Mouse (Mus musculus) hematopoietic stem cell, adult 5-6 weeks (primary cell): ENCODE data around the gene Fancf. TPM values are rescaled to one million over a fixed set of nuclear protein-coding genes. Genes with fewer than 3 reads are reported as not detected.
A peak's percentile ranks its signal among the peaks of the same experiment; 100 is the strongest.

ENCODE experiments used
- ATAC-seq, 2 experiments: fragments of 125-278 bp in 1 of 2; replicated peaks in 1 of 2; 2 replicates each; pipeline ENCODE4 v1.8.0; 2016 to 2017; ENCODE audit warnings: inconsistent platforms in 2 of 2, mild to moderate bottlenecking in 2 of 2, moderate number of reproducible peaks in 2 of 2, low read depth in 1 of 2, moderate TSS enrichment in 1 of 2; ENCODE audit not compliant: low FRiP score in 2 of 2, poor library complexity in 2 of 2, severe bottlenecking in 2 of 2, insufficient read depth in 1 of 2, low TSS enrichment in 1 of 2
- total RNA-seq: library from RNA; stranded (forward); fragments of 172-1452, 232-1000 nt; gene quantifications from 2 replicates; pipeline ENCODE4 v1.2.3, GENCODE M21; 2017

Fancf gene
- 6.6 and 8.2 TPM in 2 replicates for total RNA-seq

DNA sequence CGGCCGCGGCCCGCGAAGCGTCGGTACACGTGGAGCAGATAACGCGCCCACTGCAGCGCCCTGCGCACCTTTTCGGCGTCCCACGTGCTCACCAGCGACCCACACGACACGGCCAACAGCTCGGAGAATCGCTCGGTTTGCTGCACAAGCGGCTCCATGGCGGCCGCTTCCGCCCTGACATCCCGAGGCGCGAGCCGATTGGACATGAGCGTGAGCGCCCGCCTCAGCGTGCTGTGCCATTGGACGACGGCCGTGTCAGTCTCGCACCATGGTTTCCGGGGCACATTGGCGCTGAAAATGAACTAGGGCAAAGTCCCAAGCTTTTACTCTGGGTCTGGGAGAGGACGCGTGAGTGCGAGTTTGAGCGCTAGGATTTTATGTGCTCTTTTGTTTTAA, at the start of gene Fancf:
Fancf (minus strand) TSS at position 171 of the 396 bp plus-strand sequence.
- ATAC-seq: peak; percentile 98 to 99

DNA sequence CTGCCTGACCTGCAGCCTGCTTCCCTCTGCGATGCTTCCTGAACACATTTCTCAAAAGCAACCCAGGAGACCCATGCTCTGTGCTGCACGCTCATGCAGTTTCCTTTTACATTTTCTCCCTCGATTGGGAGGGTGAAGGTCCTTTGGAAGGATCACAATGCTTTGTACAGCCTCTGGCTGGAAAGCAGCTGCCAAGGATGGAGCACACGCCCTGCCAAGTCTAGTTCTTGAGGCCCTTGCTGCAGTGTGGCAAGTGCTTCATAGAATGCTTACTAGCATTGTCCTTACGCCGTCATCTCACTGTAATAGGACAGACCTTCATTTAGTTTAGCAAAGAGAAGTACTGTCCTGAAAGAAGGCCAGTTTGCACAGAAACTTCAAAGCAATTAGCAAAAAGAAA, 37.0 kb upstream of the Fancf start:
- no peak for ATAC-seq

DNA sequence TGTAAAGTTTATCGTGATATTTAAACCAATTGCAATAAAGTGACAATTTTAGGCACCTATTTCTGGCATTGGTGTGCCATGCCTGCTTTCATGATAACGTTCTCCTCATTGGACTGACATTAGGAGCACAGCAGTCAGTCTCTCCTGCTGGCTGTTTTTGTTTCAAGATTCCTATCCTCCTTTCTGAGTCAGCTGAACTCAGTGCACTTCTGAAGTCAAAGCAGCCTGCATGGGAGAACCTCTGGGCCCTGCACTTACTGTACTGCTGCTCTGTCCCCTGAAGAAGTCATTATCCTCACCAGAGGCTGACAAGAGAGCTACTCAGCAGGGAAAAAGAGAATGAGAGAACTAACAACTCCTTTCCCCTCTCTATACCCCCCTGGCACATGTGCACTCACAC, 32.9 kb upstream of the Fancf start:
- no peak for ATAC-seq

DNA sequence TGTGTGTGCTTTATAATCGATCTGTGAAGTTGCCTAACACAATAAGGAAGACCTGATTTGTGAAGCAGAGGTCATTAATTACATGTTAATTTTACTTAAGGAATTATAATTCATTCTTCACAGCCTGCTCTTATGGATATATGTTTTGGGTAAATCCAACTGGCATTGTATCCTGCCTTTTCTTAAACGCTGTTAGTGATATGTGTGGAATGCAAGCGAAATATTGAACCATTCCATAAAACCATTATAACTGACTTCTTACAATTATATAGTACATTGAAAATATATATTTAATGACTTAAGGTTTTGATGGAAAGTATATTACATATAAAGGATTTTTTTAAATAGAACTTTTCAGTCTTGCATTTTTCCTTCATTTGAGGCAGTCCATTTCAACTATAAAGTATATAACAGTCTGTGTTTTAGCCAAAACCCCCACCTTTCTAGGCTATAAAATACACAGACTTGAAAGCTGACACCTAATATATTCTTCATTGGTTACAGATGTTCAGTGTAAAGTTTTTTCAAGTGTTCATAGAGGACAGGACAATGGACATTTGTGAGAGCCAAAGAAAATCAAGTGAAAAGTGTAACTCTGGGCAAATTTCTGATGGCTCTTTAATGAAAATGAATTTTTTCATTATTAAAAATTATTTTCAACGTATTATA, 32.2 kb upstream of the Fancf start:
- ATAC-seq: no peak

DNA sequence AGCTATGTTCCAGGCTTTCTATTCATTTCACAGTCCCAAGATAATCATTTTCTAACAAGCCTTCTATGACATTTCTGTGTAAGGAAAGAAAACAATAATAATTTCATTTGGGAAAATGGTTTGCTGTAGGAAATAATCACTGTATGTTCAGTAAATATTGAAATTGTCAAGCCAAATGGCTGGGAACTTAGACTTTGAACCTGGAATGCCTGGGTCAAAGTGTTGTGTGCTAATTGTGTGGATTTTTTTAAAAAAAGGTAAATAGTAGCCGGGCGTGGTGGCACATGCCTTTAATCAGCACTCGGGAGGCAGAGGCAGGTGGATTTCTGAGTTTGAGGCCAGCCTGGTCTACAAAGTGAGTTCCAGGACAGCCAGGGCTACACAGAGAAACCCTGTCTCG, 30.9 kb upstream of the Fancf start:
- ATAC-seq: no peak

DNA sequence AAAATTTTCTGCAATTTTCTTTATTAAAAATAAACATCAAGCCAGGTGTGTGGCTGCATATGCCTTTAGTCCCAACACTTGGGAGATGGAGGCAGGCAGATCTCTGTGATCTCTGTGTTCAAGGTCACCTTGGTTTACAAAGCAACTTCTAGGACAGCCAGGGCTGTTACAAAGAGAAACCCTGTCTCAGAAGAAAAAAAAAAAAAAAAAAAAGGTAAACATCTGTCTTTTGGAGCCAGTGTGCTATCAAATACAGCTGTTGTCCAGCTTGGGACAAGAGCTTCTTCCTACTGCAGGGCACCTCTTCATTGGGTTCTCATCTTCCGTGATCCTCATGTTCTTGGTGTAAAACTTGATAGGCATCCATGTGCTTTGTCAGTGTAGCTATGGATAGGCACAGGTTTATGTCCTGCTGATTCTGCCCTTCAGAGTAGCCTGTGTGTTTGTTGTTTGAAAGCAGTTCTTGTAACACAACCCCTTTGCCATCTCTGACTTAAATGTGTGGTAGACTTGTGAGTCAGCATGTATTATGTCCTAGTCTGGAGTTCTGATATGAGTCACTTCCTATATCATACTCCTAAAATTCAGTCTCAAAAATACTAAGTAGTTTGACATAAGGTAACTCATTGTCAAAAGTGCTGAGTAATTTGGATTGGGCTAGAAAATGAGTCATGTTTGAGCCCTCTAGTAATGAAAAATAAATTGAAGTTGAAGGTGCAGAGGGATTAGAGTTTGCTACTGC, 30.3 kb upstream of the Fancf start:
- no peak for ATAC-seq

DNA sequence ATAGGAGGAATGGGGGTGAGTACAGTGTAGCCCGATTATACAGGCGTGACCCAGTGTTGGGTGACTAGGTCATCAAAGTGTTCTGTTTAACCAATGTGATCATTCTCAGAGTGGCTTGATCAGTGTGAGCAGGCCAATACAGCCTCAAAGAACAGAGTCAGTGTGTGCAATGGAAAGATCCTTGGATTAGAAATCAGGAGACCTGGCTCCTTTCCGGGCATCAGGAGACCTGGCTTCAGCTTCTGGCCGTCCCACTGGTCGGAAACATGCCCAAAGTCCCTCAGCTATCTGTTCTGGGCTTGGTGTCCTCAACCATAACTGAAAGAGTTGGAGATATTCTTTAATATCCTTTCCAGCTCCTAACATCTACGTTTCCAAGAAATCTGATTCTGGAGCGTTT, 27.5 kb upstream of the Fancf start:
- no peak for ATAC-seq

DNA sequence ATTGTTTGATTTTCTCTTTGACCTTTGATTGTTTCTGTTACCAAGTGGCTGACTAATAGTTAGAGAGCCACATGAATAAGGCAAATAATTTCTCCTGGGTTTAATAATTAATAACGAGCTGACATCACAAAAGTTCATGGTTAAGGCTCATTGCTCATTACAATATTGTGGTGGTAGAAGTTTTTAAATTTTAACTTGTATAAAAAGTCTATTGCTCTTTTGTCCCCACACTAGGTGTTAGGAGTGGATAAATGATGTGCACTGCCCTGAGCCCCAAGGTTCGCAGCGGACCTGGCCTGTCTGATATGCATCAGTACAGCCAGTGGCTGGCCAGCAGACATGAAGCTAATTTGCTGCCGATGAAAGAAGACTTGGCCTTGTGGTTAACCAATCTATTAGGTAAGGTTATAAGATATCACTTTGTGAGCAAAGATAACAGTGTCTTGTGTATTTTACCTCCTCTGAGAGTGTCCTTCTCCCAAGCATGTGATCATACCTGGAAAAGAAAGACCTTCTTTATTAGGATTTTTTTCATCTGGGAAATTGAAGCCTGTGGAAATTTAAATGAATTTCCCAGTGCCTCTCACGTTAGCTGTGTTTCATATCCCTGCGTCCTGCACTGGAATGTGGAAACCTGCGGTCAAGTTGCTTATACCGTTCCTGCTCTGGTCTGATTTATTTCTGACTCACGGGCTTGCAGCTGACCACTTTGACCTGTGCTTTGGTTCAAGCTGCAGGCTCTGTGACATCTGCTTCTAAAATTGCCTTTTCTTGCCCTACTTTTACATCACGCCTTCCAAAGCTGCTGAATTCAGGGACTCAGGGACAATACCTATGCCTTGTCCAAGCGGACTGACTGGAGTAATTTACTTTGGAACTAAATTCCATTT, 25.9 kb upstream of the Fancf start:
- ATAC-seq: no peak

DNA sequence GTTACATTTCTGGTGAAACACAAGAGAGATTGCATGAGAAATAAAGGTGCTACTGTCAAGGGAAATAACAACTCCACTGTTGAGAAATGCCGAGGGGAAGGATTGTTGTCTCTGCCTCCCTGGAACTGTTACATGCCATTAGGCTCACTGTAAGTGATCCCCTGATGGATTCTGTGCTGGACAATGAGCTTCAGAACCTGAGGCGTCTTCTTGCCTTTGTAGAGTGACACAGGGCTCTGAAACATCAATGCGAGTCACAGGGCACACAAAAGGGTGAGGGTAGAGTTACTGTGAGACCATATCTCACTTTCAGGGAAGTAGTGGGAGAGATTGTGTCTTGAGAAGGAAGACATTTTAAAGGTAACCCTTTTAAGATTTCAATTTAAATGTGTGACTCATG, 23.3 kb upstream of the Fancf start:
- no peak for ATAC-seq

DNA sequence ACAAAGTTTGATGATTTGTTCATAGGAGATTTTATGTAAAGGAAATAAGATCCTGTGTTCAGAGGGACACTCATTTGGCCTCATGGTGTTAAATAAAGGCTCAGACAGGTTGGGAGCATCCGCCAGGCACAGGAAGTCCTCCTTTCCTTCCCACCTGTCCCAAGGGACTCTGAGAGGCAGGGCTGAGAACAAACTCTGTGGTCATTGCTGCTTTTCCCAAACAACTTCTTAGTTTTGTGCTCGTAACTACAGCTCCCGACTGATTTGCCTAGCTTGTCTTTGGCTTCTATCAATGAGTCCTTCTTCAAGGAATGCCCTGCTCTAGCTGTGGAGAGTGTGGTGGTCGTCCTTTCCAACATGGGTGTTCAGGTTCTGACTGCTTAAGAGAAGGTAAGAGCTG, 18.1 kb upstream of the Fancf start:
- no peak for ATAC-seq

DNA sequence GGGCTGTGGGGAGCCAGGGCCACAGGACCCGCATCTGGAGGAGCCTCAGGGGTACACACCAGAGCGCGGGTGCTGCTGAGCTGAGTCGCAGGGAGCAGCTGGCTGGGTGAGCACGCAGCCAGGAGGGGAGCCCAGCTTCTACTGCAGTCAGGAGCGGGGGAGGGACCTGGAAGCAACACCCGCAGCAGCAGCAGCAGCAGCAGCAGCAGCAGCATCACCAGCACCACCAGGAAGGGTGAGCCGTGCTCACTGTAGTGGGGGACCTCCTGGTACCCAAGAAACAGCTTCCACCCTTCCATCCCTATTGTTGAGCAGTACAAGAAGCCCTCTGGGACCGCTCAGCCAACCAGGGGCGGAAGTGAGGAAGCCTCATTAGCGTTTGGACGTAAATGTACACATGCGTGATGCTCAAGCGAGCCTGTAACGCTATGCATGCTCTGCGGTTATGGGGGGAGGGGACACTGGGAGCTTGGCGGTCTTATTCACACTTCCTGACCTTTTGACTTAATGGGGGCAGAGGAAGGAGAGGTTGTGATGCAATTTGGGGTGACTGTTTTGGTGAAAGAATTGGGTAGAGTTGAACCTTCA, 17.2 kb upstream of the Fancf start:
- ATAC-seq: peak; percentile 91 to 93

DNA sequence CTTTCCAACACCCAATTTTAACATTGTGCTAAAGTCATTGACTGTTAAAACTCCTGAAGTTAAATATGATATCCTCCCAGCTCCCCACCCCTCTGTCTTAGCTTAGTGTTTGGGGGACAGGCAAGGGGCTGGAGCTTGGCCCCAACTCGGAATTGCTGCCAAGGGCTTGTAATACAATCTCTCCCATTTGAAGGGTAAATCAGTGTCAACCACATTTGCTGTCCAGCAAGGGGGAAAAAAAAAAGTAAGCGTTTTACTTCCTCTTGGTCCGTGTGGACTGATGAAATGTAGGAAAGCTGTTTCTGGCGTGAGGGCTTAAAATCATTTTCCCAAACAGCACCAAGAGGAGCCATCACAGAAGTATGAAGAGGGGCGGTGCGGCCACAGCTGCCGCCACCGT, 16.7 kb upstream of the Fancf start:
- peak in 1 of 2 experiments; percentile 20; a peak in 1 of 4 replicates for ATAC-seq

DNA sequence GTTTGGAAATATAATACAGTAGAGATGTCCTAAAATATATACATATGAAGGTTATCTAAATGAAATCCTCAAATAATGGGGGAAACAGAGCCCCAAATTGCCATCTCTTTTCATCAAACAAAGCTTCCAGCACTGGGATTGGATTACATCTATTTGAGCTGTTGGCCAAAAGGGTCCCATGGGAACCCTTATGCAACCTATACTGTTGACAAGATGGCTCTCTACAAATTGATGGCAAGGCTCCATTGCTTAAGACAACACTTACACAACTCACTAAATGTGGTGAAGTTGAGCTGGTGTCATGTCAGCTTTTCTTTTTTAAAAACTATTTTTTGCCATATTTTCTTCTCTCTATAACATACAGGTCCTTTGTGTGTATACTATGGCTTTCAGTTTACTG, 14.2 kb upstream of the Fancf start:
- no peak for ATAC-seq

DNA sequence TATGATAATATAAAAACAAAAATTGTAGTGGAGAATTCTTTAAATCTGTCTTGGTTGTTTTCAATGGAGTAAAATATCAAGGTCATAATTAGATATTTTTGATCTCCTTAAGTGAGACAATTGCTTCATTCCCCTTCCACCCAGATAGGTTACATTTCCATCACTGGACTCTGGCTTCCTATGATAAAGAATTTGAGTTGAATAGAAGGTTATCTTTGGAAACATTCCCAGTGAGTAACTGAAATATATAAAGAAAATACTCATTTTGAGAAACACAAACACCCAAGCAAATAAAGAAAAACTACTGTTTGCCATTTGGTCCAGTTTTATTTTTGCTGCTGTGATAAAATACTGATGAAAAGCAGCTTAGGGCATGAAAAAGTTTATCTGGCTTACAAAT, 10.5 kb upstream of the Fancf start:
- no peak for ATAC-seq

DNA sequence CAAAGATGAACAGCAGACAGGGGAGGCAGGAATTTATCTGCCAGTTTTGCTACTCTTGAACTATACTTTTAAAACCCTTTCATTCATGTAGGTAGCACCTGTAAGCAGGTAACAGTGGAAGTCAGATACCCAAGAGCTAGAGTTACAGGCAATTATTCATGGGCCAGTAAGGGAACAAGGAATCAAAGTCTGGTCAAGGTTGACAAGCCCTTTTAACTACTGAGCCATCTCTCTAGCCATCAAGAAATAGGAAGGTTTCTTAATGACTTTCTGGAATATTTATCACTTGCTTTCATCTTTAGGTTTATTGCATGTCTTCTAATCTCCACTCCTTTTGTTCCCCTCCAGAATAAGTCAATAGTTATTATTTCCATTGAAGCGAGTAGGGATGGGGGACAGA, 10.0 kb upstream of the Fancf start:
- no peak for ATAC-seq

DNA sequence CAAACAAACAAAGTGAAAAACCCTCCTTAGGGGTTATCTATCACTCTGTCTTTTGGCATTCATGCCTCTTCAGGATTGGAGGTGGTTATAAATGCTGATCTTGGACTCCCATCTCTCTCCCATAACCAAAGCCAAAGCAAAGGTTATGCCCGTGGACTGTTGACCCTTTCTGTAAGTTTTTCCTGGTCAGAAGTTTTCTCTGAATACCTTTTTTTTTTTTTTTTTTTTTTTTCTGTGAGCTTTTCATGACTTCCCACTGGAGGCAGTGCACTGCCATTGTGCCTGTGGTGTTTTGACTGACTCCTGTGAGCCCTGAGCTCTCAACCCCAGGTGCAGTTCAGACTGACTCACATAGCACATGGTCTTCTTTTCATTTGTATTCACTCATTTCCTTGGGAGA, 5.9 kb upstream of the Fancf start:
- ATAC-seq: no peak

DNA sequence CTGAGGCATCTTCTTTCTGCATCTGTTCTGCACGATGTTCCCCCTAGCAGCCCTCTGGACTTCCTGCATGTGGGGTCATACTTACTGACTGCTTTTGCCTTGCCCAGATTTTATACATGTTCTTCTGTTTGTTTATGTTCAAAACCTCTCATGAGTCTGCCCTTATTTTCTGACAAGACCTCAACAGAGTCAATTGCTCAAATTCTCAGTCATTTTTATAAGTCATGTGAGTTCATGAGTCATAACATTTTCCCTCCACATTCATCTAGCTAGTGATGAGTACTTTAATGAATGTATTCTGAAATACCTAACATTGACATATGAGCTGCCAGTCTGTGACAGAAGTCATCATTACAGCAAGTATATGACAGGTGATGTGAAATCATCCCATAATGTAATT, 3.3 kb upstream of the Fancf start:
- no peak for ATAC-seq

DNA sequence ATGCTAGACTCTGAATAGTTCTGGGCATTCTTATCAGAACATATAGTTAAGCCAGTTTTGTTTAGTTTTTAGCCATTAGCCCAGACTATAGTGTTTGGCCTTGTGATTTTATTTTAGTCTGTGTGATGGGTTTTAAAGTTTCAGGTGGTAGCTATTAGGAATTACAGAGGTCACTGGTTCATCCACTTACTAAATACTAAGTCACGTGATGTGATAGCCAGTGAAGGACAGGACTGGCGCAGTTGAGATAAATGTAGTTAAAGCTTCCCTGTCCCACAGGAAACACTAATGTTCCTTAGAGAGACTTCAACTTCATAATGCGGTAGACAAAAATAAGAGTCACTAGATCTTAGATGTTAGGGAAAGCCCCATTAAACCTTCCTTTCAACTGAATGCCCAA, 775 bp upstream of the Fancf start:
- no peak for ATAC-seq
